Mouse (Mus musculus): Measurements from ENCODE around the gene Cbx6. TPM values are rescaled to one million over a fixed set of nuclear protein-coding genes. Genes with fewer than 3 reads are reported as not detected.

The Cbx6 gene
- total RNA-seq, 4 experiments from 2014 or later = 15.5 to 20.3 (median 18.9) TPM

Other genes starting within 250 kb of the Cbx6 start
- under 1 TPM in 1 of 4 experiments, not detected in 3; 0.28 TPM for gene Dmc1, start 229.6 kb downstream of the Cbx6 start, total RNA-seq (2022)
- under 1 TPM; 0.37 to 0.82 (median 0.63) TPM for gene Fam227a, start 175.7 kb downstream of the Cbx6 start, total RNA-seq (2022)
- 10 to 100 TPM; 16.1 to 24.6 (median 19.7) TPM for gene Cby1, start 175.5 kb downstream of the Cbx6 start, total RNA-seq (2022)
- 100 to 1,000 TPM; 103 to 122 (median 108) TPM for gene Tomm22, start 163.8 kb downstream of the Cbx6 start, total RNA-seq (2022)
- 10 to 100 TPM; 19.7 to 28.9 (median 23.3) TPM for gene Josd1, start 146.8 kb downstream of the Cbx6 start, total RNA-seq (2022)
- 10 to 100 TPM; 24.8 to 31.0 (median 29.0) TPM for gene Gtpbp1, start 143.8 kb downstream of the Cbx6 start, total RNA-seq (2022)
- gene Sun2, start 92.2 kb downstream of the Cbx6 start, total RNA-seq (2022) = 10 to 100 TPM; 83.8 to 98.3 (median 94.7) TPM
- 10 to 100 TPM; 21.0 to 25.3 (median 21.7) TPM for gene Dnal4, start 56.8 kb downstream of the Cbx6 start, total RNA-seq (2022)
- 1 to 10 TPM; 1.3 to 2.0 (median 1.8) TPM for gene Nptxr, start 29.9 kb downstream of the Cbx6 start, total RNA-seq (2022)
- gene Npcd, start 451 bp downstream of the Cbx6 start, total RNA-seq (2022) = under 1 TPM in 3 of 4 experiments, not detected in 1; 0.33 to 0.69 (median 0.47) TPM
- gene Apobec3, start 57.0 kb upstream of the Cbx6 start, total RNA-seq (2022) = 1 to 10 TPM; 7.2 to 8.4 (median 8.0) TPM
- 10 to 100 TPM; 18.7 to 28.2 (median 21.1) TPM for gene Cbx7, start 136.4 kb upstream of the Cbx6 start, total RNA-seq (2022)
- 10 to 100 TPM; 20.2 to 34.2 (median 28.5) TPM for gene Pdgfb, start 180.3 kb upstream of the Cbx6 start, total RNA-seq (2022)